Mouse (Mus musculus) hindbrain, embryonic 13.5 days (tissue): ENCODE data around the gene Itga9. TPM values are rescaled to one million over a fixed set of nuclear protein-coding genes. Genes with fewer than 3 reads are reported as not detected.

Experiments used
- ATAC-seq: fragments of 200-750 bp; cut with Nextera tagmentation; 2 replicates; pipeline ENCODE4 v1.8.0; 2017; ENCODE audit warnings: moderate TSS enrichment; ENCODE audit not compliant: low FRiP score
- H3K27ac ChIP-seq: fragments of 300-500 bp; sonication (generic); 2 replicates; pipeline ENCODE4 v1.5.1; 2015; ENCODE audit warnings: inconsistent platforms, mild to moderate bottlenecking, moderate library complexity
- H3K27me3 ChIP-seq: fragments of 300-500 bp; sonication (generic); 2 replicates; pipeline ENCODE4 v1.6.1; 2015; ENCODE audit warnings: mild to moderate bottlenecking, inconsistent platforms
- H3K36me3 ChIP-seq: fragments of 300-500 bp; sonication (generic); 2 replicates; pipeline ENCODE4 v1.6.1; 2015; ENCODE audit warnings: mild to moderate bottlenecking, inconsistent platforms
- H3K4me1 ChIP-seq: fragments of 300-500 bp; sonication (generic); replicated peaks from 2 replicates; pipeline ENCODE4 v1.6.1; 2015; ENCODE audit warnings: inconsistent platforms
- H3K4me2 ChIP-seq: fragments of 300-500 bp; sonication (generic); 2 replicates; pipeline ENCODE4 v1.6.1; 2015; ENCODE audit warnings: inconsistent platforms, mild to moderate bottlenecking, moderate library complexity
- H3K4me3 ChIP-seq: fragments of 300-500 bp; sonication (generic); 2 replicates; pipeline ENCODE4 v1.5.1; 2015; ENCODE audit warnings: mild to moderate bottlenecking, inconsistent platforms
- H3K9ac ChIP-seq: fragments of 300-500 bp; sonication (generic); 2 replicates; pipeline ENCODE4 v1.6.1; 2015; ENCODE audit warnings: mild to moderate bottlenecking, inconsistent platforms
- H3K9me3 ChIP-seq: fragments of 300-500 bp; sonication (generic); 2 replicates; pipeline ENCODE4 v1.6.1; 2016; ENCODE audit warnings: inconsistent platforms
- WGBS: fragments of 180-500 bp; shearing (Covaris S2); methylation state at CpG from one replicate; pipeline ENCODE4 v1.1.7; 2015; 5-methylcytosine and 5-hydroxymethylcytosine counted together
- polyA plus RNA-seq: library from polyadenylated mRNA; unstranded; fragments of >200 nt; fragmentation: Nextera tagmentation; extraction: Ambion mirVana; gene quantifications from 2 replicates; pipeline ENCODE4 v1.2.1, GENCODE M21; 2015

Gene Itga9
- polyA plus RNA-seq, 1 experiment from 2014 or later: 1.8 TPM

DNA sequence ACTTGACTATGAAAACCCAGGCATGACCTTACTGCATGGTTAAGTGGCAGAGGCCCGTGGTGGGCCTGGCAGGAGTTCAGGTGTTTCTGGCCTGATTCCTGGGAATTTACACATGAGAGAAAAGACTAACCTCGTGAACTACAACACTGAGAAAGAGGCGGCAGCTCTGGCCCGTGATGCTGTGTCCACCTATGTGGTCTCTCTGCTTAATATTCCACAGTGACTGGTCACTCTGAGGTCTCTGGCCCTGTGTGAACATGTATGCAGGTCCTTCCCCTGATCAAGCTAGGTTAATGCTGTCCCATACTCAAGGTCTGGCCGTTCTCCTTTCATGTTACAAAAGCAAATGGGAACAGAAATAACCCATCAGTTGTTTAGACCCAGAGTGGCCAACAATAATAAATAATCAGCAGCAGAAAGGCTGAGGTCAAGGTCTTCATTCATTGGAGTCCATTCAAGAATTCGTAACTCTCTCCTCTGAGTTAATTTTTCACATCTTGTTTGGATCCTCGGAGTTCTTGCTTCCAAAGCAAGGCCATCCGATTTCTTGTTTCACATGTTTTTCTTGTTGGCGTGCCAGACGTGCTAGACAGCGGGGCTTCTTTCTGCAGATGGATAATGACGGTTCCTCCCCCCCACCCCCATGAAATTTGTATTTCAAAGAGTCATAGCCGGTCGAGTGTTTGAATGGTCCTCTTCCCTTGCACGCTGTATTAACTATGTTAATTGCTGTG lies 194.9 kb downstream of the Itga9 start:
- H3K4me2 ChIP-seq: no peak overlapping the region
- no peak overlapping the region for H3K27ac ChIP-seq
- 43% methylated on average over 15 of the region's 15 CpGs for WGBS
- H3K27me3 ChIP-seq: no peaks in the 10 kb centered on the region
- H3K9ac ChIP-seq: no peak overlapping the region
- peaks cover 13% of the 10 kb centered on the region; the same call in 1 of the 2 replicates for H3K4me1 ChIP-seq
- no peak overlapping the region for H3K4me3 ChIP-seq
- H3K9me3 ChIP-seq: no peaks in the 10 kb centered on the region
- H3K36me3 ChIP-seq: no peaks in the 10 kb centered on the region
- no peak for ATAC-seq

DNA sequence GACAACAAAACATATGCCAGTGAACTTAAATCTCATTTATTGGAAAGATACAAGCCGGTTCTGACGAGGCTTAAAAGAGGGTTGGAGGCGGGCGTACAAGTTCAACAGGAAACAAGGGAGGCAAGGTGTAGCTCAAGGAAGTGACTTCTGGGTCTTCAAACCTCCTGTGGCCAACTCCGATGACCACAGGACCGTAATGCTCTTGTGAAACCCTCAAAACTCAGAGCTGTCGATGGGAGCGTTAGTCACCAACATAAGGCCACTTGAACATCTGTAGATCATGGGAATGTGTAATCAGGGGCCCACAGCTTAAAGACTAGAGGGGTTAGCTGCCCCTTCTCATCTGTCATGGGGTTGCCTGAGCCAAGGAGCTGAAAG lies 195.4 kb downstream of the Itga9 start:
- no peak overlapping the region for H3K4me3 ChIP-seq
- no peak overlapping the region for H3K4me2 ChIP-seq
- no peak overlapping the region for H3K27ac ChIP-seq
- H3K36me3 ChIP-seq: no peaks in the 10 kb centered on the region
- H3K9ac ChIP-seq: no peak overlapping the region
- H3K4me1 ChIP-seq: peaks cover 13% of the 10 kb centered on the region; the same call in 1 of the 2 replicates
- no peaks in the 10 kb centered on the region for H3K27me3 ChIP-seq
- no peaks in the 10 kb centered on the region for H3K9me3 ChIP-seq
- WGBS: 66% methylated on average over 8 of the region's 8 CpGs
- ATAC-seq: no peak

DNA sequence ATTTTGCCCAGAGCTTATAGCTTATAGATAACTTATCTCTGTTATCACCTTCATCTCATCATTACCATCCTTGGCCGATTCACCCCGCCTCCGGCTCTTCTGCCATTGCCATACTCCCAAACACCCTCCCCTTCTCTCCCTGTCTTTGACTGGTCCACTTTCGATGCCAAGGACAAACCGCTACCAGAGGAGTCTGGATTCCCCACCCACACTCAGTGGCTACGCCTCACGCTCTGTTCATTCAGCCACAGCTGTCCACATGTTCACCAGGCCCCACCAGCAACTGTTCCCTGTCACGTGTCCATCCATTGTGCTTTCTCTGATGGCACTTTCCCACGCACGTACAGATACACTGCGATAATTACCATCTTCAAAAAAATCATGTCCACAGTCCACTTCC lies 195.9 kb downstream of the Itga9 start:
- peaks cover 13% of the 10 kb centered on the region; the same call in 1 of the 2 replicates for H3K4me1 ChIP-seq
- no peak for ATAC-seq
- H3K4me3 ChIP-seq: no peak overlapping the region
- no peaks in the 10 kb centered on the region for H3K27me3 ChIP-seq
- 92% methylated on average over 11 of the region's 11 CpGs for WGBS
- H3K4me2 ChIP-seq: no peak overlapping the region
- no peak overlapping the region for H3K27ac ChIP-seq
- no peaks in the 10 kb centered on the region for H3K9me3 ChIP-seq
- H3K36me3 ChIP-seq: no peaks in the 10 kb centered on the region
- H3K9ac ChIP-seq: no peak overlapping the region

GRCm38 (mm10) chr9:118805740-118806139 lies 199.2 kb downstream of the Itga9 start:
- peaks cover 5% of the 10 kb centered on the region; the same call in 1 of the 2 replicates for H3K4me1 ChIP-seq
- 93% methylated on average over 6 of the region's 6 CpGs for WGBS
- no peak for ATAC-seq
- H3K9me3 ChIP-seq: no peaks in the 10 kb centered on the region
- H3K27ac ChIP-seq: no peak overlapping the region
- H3K4me3 ChIP-seq: no peak overlapping the region
- no peak overlapping the region for H3K4me2 ChIP-seq
- no peaks in the 10 kb centered on the region for H3K27me3 ChIP-seq
- no peak overlapping the region for H3K9ac ChIP-seq
- no peaks in the 10 kb centered on the region for H3K36me3 ChIP-seq

GRCm38 (mm10) chr9:118807669-118808068 lies 201.2 kb downstream of the Itga9 start:
- H3K9me3 ChIP-seq: no peaks in the 10 kb centered on the region
- no peak overlapping the region for H3K4me3 ChIP-seq
- no peak overlapping the region for H3K9ac ChIP-seq
- no peaks in the 10 kb centered on the region for H3K27me3 ChIP-seq
- ATAC-seq: no peak
- WGBS: 90% methylated on average over 3 of the region's 3 CpGs
- no peak overlapping the region for H3K4me2 ChIP-seq
- no peak overlapping the region for H3K27ac ChIP-seq
- H3K36me3 ChIP-seq: no peaks in the 10 kb centered on the region
- no peaks in the 10 kb centered on the region for H3K4me1 ChIP-seq

GRCm38 (mm10) chr9:118812221-118812620 lies 205.7 kb downstream of the Itga9 start:
- Histone ChIP-seq H3K27ac (no peak overlapping the region), H3K27me3 (no peaks in the 10 kb centered on the region), H3K4me1 (no peaks in the 10 kb centered on the region), H3K4me3 (no peak overlapping the region), H3K4me2 (no peak overlapping the region), H3K9ac (no peak overlapping the region), H3K36me3 (no peaks in the 10 kb centered on the region), H3K9me3 (no peaks in the 10 kb centered on the region)
- no peak for ATAC-seq
- WGBS: 92% methylated on average over 7 of the region's 7 CpGs

DNA sequence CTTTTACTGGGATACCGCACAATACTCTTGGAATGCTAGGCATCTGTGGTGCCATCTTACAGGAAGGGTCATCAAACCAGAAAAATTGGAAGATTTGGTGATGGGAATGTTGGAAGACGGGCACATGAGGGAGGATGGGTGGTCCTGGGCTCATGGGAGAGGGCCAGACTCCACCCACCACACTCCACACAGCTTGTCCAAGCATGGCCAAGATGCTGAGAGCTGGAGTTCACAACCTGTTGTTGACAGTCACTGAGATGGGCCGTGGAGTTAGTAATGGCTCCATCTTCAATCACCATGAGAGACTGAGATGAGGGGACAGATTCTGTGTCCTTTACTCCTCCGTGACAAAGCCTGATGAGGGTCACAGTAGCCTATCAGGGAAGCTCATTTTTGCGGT lies 207.0 kb downstream of the Itga9 start:
- no peak overlapping the region for H3K9ac ChIP-seq
- H3K4me2 ChIP-seq: no peak overlapping the region
- peaks cover 3% of the 10 kb centered on the region; the same call in 1 of the 2 replicates for H3K4me1 ChIP-seq
- H3K9me3 ChIP-seq: no peaks in the 10 kb centered on the region
- H3K4me3 ChIP-seq: no peak overlapping the region
- WGBS: 89% methylated on average over 5 of the region's 5 CpGs
- no peaks in the 10 kb centered on the region for H3K36me3 ChIP-seq
- H3K27me3 ChIP-seq: no peaks in the 10 kb centered on the region
- H3K27ac ChIP-seq: no peak overlapping the region
- no peak for ATAC-seq

DNA sequence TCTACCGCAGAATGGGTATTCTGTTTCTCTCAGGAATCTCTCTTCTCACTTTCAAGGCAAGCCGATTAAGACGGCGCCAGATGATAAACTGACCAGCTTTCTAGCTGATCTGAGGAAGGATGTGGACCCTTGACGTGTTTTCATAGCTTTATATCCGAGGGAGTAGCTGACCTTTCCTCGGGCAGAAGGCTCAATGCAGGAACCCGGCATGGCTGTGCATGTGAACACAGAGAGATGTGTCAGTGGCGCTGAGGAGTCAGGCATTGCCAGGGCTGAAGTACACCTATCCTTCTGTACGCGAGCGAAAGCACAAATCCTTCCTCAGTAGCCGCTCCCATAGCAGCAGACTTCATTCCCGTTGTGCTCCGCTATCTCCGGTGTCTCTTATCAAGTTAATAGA lies 207.6 kb downstream of the Itga9 start:
- H3K9ac ChIP-seq: no peak overlapping the region
- H3K36me3 ChIP-seq: no peaks in the 10 kb centered on the region
- no peaks in the 10 kb centered on the region for H3K9me3 ChIP-seq
- no peak overlapping the region for H3K4me2 ChIP-seq
- 87% methylated on average over 16 of the region's 16 CpGs for WGBS
- H3K4me1 ChIP-seq: peaks cover 6% of the 10 kb centered on the region
- no peaks in the 10 kb centered on the region for H3K27me3 ChIP-seq
- no peak overlapping the region for H3K4me3 ChIP-seq
- 0 out of 2 replicates have a peak overlapping the region, but pooled peaks have one; percentile 8 for H3K27ac ChIP-seq
- no peak for ATAC-seq

DNA sequence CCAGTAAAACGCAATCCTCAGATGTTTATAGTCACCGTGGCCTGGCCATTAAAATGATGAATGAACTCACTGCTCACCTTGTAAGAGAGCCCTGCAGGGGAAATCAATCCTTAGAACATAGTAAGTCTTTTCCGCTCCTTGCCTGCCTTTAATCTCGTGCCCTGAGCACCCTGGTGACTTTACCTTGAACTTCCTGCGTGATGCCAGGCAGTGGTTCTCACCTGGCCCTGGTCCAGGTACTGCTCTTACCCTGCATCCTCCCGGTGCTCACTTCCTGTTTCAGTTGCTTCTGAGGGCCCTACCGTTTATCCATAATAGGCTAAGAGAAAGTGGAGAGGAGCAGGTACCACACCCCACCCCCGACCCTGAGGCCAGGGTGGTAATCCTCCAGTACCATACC lies 208.0 kb downstream of the Itga9 start:
- Histone ChIP-seq H3K4me2 (no peak overlapping the region), H3K27ac (0 out of 2 replicates have a peak overlapping the region, but pooled peaks have one; percentile 8), H3K9me3 (no peaks in the 10 kb centered on the region), H3K36me3 (no peaks in the 10 kb centered on the region), H3K4me1 (peaks cover 6% of the 10 kb centered on the region), H3K9ac (no peak overlapping the region), H3K27me3 (no peaks in the 10 kb centered on the region), H3K4me3 (no peak overlapping the region)
- 77% methylated on average over 8 of the region's 8 CpGs for WGBS
- ATAC-seq: no peak

DNA sequence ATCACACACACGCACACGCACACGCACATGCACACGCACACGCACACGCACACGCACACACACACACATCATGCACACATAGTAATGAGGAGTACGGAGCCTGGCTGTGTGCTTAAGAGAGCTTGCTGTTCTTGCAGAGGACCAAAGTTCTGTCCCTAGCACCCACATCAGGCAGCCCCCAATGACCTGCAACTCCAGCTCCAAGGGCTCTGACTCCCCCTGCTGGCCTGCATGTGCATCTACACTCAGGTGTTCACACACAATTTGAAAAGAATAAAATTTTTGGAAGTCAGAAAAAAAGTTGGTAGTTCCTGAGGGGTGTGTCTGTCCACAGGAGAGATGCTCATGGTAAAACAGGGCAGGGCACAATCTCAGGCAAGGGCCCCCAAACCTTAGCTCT lies 209.1 kb downstream of the Itga9 start:
- H3K27me3 ChIP-seq: no peaks in the 10 kb centered on the region
- ATAC-seq: no peak
- 97% methylated on average over 8 of the region's 8 CpGs for WGBS
- H3K9ac ChIP-seq: no peak overlapping the region
- H3K27ac ChIP-seq: no peak overlapping the region
- no peaks in the 10 kb centered on the region for H3K36me3 ChIP-seq
- no peaks in the 10 kb centered on the region for H3K9me3 ChIP-seq
- no peak overlapping the region for H3K4me3 ChIP-seq
- H3K4me2 ChIP-seq: no peak overlapping the region
- H3K4me1 ChIP-seq: peaks cover 6% of the 10 kb centered on the region

GRCm38 (mm10) chr9:118818508-118818907 lies 212.0 kb downstream of the Itga9 start:
- Histone ChIP-seq H3K4me1 (peaks cover 15% of the 10 kb centered on the region), H3K36me3 (no peaks in the 10 kb centered on the region), H3K9me3 (no peaks in the 10 kb centered on the region), H3K4me3 (no peak overlapping the region), H3K27me3 (no peaks in the 10 kb centered on the region), H3K4me2 (no peak overlapping the region), H3K9ac (no peak overlapping the region), H3K27ac (no peak overlapping the region)
- 52% methylated on average over 3 of the region's 3 CpGs for WGBS
- no peak for ATAC-seq

DNA sequence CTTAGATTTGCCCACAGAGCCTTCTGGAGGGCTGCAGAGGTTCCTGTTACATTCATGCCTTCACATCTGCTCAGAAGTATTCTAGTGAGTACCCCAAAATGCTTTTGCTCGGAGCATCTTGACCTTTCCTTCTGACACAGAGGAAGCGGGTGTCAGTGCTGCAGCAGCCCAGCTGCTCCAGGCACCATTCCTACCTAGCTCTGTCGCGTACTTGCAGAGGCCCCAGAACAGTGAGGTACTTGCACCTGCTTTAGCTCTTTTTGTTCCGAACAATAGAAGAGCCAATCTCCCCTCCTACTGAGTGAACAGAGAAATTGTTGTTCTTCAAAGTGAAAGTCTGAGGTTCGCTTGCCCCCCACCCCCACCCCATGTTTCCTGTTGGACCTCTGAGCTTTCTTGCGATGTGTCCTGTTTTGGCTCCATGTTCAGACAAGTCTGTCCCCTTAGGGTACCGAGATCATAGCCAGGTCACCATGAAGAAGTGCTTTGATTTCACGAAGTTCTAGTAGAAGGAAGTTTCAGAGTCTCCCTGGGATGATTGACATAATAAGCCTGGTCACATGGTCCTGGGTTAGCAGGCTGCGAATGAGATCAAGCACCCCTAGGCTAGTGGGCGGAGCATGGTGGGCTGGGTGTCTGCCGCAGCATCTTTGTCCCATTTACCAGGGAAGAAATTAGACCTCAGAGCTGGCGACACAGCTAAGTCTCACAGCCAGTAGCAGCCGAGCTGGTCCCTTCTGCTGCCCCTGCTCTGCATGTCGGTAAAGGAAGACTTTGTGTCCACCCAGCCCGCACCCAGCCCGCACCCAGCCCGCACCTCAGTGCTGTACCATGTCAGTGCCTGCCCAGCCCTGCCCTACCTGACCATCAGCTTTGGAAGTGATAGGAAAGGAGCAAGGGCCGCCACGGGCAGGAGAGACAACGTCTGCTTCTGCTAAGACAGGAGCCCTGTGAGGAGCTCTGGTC lies 215.0 kb downstream of the Itga9 start:
- Histone ChIP-seq H3K4me3 (no peak overlapping the region), H3K4me2 (peak overlapping the region; percentile 34), H3K9me3 (no peaks in the 10 kb centered on the region), H3K4me1 (peaks cover 15% of the 10 kb centered on the region), H3K27ac (peak overlapping the region; percentile 30; the same call in 1 of the 2 replicates), H3K9ac (peak overlapping the region; percentile 29; the same call in 1 of the 2 replicates), H3K36me3 (no peaks in the 10 kb centered on the region), H3K27me3 (no peaks in the 10 kb centered on the region)
- ATAC-seq: peak; percentile 65; the same call in 1 of the 2 replicates
- 56% methylated on average over 21 of the region's 21 CpGs for WGBS
